Mouse (Mus musculus) brain, embryonic 14.5 days (tissue): ENCODE results near the gene Nol4l. TPM values are rescaled to one million over a fixed set of nuclear protein-coding genes. Genes with fewer than 3 reads are reported as not detected.
"Not testable (repeated sequence)": the region's sequence is repeated elsewhere in the genome, so short reads cannot be mapped to it uniquely, and the experiment has no call there.

ENCODE experiments used
- DNase-seq: peaks from one replicate; pipeline ENCODE4 v3.0.0-alpha.2; 2011; ENCODE audit warnings: low read depth
- CTCF ChIP-seq: fragments of 200-500 bp; IDR thresholded peaks from 2 replicates; pipeline ENCODE4 v1.5.1; 2012; ENCODE audit warnings: inconsistent platforms, mild to moderate bottlenecking, moderate library complexity, borderline replicate concordance; ENCODE audit not compliant: insufficient read depth, insufficient read length; ENCODE audit errors: extremely low read depth
- POLR2A ChIP-seq: fragments of 200-500 bp; IDR thresholded peaks from 2 replicates; pipeline ENCODE4 v1.6.1; 2012; ENCODE audit warnings: mild to moderate bottlenecking, inconsistent platforms, borderline replicate concordance; ENCODE audit not compliant: poor library complexity, insufficient read depth, insufficient read length, severe bottlenecking; ENCODE audit errors: extremely low read depth
- polyA plus RNA-seq: library from polyadenylated mRNA; depleted of rRNA; stranded (reverse); fragments of >200 nt; gene quantifications from 2 replicates; pipeline ENCODE4 v1.2.3, GENCODE M21; 2012; rRNA removed

The Nol4l gene
- polyA plus RNA-seq, 1 experiment: 101 TPM

DNA sequence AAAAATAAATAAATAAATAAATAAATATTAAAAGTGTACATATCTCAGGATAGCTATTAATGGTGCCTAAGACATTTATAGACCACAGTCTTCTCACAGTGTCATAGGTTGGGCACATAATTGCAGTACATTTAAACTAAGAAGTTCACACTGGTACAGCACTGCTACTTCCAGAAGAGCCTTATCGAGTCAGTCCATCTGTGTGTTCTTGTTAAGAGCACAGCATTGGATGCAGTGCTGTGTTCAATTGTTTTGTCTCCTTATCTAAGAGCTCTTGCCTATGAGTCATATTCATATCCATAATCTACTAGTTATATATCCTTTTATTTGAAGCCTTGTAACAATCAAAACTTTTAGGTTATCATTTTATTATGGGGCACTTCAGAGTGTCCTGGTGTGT lies 149.3 kb downstream of the Nol4l start:
- no peak for DNase-seq
- TF ChIP-seq POLR2A (no peak), CTCF (no peak)

DNA sequence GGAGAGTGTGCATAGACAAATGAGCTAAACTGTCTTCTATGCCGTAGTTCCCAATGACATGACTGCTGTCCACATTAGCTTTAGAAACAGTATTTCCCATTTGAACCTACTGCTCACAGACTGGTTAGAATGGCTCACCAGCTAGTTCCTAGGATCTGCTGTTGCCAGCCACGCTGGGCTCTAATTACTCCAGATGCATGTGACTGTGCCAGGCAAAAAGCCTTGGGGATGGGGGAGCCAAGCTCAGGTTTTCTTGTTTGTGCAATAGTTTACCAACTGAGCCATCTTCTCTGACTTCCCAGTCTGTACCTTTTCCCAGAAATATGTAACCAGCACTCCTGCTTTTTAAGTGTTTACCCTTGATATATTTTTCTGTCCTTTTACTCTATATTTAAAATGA lies 154.4 kb downstream of the Nol4l start:
- peak; percentile 8 for DNase-seq
- TF ChIP-seq POLR2A: no peak
- no peak for TF ChIP-seq CTCF

DNA sequence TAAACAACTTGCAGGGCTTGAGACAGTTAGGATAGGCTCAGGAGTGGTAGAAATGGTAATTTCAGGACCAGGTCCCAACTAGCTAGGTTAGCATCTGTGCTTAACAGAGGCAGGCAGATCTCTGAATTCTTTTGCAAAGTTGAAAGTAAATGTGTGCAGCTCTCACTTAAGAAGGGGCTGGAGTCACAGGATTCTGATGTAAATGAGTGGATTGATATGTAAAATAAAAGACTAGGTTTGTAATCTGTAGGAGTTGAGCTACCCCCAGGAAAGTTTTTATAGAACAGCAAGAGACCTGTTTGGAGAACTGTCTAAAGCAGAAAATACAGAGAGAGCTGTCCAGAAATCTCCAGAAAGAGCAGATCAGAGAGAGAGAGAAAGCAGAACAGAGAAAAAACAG lies 158.9 kb downstream of the Nol4l start:
- no peak for TF ChIP-seq POLR2A
- no peak for TF ChIP-seq CTCF

DNA sequence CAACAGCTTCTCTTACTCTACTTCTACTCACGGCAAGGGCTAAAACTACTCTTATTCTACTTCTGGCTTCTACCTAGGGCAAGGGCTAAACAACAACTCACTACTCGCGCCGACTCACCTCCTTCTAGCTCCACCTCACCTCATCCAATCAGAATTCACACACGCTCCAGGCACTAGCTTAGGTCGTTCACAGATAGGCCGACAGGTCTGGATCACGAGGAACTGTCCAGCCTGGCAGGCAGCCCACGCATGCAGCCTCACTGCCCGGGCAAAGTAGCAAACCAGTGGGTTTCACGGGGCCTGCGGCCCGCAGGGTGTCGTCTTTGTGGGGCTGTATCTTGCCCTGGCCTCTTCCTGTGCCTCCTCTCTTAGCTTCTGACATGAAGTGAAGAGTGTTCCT lies 165.2 kb downstream of the Nol4l start:
- not testable (repeated sequence) for DNase-seq

More for the DNA sequence above, 158.9 kb downstream of the Nol4l start:
- DNase-seq: no peak

- TF ChIP-seq CTCF (no peak), POLR2A (no peak)
- DNase-seq: no peak
Observed at GRCm38 (mm10) chr2:153361101-153361710, 168.6 kb downstream of the Nol4l start.

Other genes starting within 250 kb of the Nol4l start
- gene Kif3b, start 238.6 kb downstream of the Nol4l start, polyA plus RNA-seq: 28.0 and 35.8 TPM in 2 replicates
- gene Asxl1, start 184.1 kb downstream of the Nol4l start, polyA plus RNA-seq: 27.1 and 37.0 TPM in 2 replicates
- gene 4930404H24Rik, start 37.2 kb downstream of the Nol4l start, polyA plus RNA-seq: not detected in 2 replicates
- gene Commd7, start 102.8 kb upstream of the Nol4l start, polyA plus RNA-seq: 35.8 and 42.3 TPM in 2 replicates
- gene Dnmt3b, start 119.5 kb upstream of the Nol4l start, polyA plus RNA-seq: 4.7 and 5.2 TPM in 2 replicates
- 0.03 and 0.06 TPM in 2 replicates for gene Dnmt3c, start 166.7 kb upstream of the Nol4l start, polyA plus RNA-seq
- gene Mapre1, start 211.3 kb upstream of the Nol4l start, polyA plus RNA-seq: 62.8 and 73.8 TPM in 2 replicates
- 0.05 and 0.16 TPM in 2 replicates for gene Efcab8, start 250.0 kb upstream of the Nol4l start, polyA plus RNA-seq